Mouse (Mus musculus): ENCODE data around the gene Slc28a1.
"Not testable (repeated sequence)": the region's sequence is repeated elsewhere in the genome, so short reads cannot be mapped to it uniquely, and the experiment has no call there.

Gene Slc28a1

DNA sequence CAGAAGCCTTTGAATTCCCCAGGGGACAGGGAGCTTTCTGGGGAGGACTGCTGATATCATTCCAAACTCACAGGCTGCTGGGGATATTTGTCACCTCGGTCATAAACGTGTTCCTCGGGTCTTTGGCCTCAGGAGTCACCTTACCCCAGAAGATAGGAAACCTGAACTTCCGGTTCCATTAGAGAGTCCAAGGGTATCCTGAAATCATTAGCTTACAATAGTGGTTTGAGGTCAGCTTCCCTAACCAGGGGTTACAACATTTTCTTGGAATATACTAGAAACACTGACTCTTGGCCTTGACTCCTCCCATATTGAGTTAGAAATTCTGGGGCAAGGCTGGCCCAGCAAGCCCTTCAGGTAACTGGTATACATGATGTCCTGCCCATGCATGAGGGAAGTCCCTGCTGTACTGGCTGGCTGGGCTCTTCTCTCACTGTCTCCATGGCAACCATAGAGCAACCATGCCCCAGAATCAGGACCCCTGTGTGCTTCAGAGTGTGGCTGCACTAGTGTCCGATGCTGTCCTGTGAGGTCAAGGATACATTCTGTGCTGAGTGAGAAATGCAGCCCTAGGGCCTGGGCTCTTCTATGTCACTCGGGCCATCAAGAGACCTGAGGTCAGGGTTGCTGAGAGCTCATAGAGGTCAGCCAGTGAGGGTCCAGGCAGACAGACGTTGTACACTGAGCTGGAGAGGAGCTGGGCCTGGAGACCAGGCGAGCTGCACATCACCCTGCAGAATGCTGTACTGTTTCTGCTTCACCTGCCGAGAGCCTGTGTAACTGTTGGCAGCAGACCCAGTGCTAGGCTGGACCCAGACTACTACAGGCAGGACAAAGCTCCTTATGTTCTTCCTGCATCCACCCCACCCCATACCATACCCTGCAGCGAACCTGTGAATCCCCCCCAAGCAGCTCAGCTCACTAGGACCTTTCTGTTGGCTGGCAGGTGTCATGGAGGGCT lies 10.9 kb downstream of the Slc28a1 start:
- DNase-seq (ENCODE audit: low spot score), result no peak

DNA sequence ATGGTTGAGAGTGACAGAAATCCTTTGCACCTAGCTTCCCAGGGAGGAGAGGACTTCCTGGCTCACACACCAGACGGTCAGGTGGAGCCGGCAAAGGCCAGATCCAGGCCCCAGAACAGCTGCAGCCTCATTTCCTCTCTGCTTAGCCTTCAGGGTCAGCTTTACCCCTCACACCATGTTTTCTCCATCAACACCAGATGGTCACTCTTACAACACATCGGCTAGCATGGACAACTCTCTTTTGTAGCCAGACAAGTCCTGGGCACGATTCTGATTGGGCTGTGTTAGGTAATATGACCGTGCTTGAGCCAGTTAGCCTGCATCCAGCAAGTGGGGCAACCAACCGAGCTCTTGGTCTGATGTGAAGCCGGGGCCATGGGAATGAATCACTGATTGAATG lies 17.3 kb downstream of the Slc28a1 start:
- no peak for DNase-seq (ENCODE audit: low spot score)

DNA sequence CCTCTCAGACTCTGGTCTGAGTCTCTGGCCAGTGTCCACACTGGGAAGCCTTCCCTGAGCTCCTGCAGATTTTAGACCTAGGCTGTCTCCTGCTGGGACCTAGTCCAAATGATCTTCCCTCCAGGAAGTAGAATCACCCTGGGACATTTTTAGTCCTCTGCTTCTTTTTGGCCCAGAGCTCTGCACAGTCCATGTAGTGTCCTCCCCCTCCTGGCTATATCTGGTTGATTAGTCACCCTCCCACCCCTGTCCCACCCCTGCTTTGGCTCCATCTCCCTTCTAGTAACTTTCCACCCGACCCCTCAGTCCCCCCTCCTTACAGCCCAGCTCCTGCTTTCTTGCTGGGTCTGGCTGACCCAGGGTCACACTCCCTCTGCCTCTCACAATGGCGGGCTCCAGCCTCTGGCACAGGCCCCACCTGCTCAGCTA lies 18.3 kb downstream of the Slc28a1 start:
- no peak for DNase-seq (ENCODE audit: low spot score)

DNA sequence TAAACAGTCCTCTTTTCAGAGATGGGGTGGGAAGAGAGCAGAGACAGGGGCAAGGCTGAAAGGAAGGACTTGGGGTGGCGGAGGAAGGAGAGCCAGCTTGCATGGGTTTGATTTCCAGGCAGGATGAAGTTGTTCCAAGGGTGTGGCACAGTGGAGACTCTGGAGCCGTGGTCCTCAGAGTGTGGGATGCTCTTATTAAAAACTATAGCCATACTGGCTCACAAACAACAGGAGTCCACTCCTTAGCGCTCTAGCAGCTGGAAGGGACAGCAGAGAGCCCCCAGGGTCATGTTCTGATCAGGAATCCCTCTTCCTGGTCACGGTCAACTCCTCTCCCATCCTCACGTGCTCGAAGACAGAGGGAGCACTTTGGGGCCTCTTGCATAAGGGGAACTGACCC lies 18.8 kb downstream of the Slc28a1 start:
- DNase-seq (ENCODE audit: low spot score), result no peak

DNA sequence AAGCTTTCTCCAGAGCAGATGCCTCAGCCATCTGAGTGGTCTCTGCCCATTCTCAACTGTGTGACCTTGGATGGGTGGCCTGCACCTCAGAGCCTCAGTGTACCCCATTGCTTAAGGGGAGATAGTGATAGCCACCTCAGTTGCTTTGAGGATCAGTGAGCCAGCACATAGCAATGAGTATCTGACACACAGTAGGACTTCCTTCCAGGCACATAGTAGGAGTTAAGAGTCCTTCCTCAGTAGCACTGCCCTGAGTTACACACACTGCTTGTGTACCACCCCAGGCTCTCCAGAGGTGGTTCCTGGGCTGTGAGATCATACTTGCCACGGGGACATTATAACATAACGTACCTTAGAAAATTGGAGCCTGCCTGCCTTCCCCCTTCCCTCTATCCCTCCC lies 19.3 kb downstream of the Slc28a1 start:
- no peak for DNase-seq (ENCODE audit: low spot score)

DNA sequence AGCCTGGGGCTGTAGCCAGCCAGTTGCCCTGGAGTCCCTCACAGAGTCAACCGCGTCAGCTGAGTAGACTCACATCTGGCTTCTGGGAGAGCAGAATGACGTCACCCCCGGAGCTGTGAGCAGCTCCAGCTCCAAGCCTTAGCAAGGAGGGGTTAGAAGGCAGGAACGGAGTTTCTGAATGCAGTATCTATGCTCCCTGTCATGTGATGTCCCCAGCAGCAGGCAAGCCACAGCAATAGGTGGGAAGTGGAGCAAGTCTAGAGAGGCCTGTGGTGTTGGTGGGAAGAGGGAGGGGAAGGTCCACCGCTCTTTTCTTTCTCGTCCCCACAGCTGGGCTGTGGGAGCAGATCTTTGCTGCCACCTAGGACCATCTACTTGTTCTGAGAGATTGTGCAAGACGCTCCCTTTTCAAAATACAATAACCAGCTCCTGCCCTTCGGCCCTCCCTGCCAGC lies 20.0 kb downstream of the Slc28a1 start:
- DNase-seq (ENCODE audit: low spot score), result peak; percentile 22

DNA sequence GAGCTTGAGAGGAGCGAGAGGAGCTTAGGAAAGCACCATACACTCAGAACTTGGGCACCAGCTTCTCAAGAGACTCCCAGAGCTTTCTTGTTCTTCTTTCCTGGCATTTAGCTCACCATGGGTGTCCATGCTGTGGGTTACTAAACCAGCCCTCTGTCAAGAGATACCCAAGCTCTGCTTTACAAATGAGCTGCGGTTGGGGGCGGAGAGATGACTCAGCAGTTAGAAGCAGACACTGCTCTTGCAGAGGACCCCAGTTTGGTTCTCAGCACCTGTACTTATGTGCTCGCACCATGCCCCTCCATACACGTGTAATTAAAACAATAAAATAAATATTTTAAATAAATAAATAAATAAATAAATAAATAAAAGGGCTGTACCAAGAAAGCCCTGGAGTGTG lies 22.7 kb downstream of the Slc28a1 start:
- no peak for DNase-seq (ENCODE audit: low spot score)

DNA sequence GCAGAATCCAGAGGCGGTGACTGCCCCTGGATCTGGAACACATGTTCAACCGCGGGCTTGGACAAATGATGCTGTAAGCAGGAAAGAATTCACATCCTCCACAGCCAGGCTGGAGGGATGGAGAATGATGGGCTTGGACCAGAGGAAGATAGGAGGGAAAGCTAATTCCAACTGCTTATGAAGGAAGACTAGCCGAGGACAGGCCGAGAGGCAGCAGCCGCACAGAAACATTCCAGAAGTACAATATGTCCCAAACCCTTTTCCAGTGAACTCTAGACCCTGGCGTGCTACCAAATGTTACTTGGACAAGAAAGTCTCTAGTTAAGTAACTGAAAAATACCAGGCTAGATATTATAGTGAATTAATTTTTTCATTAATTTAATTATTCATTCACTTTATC lies 24.5 kb downstream of the Slc28a1 start:
- DNase-seq (ENCODE audit: low spot score), result no peak

DNA sequence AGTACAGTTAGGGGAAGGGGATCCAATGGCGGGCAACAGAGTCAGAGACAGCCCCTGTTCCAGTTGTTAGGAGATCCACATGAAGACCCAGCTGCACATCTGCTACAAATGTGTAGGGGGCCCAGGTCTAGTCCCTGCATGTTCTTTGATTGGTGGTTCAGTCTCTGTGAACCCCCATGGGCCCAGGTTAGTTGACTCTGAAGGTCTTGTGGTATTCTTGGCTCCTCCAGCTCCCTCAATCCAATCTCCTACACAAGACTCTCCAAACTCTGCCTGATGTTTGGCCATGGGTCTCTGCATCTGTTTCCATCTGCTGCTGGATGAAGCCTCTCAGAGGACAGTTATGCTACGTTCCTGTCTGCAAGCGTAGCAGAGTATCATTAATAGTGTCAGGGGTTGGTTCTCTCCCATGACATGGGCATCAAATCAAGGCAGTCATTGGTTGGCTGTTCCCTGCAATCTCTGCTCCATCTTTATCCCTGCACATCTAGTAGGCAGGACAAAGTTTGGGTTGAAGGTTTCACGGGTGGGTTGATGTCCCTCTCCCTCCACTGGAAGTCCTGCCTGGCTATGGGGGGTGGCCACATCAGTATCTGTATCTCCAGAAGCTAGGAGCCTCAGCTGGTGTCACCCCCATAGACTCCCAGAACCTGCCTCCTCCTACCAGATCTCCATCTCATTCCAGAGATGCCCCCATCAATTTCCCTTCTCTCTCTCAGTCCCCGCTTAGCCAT lies 25.2 kb downstream of the Slc28a1 start:
- DNase-seq (ENCODE audit: low spot score), result no peak

DNA sequence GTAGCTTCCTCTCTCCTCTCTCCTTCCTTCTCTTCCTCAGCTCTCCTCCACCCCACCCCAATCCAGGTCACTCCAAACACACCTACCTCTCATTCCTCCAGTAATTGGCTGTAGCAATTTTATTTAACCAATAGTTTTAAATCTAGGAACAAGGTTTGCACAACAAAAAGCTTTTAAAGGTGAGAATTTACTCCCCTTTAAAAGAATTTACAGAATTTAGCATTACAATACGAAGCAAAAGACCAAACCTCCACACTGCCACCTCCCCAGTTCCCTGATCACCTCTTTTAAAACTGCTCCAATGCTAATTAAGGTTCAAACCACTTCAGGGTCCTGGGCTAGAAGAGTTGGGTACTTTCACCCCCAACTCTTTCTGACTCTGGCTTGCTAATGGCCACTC lies 26.9 kb downstream of the Slc28a1 start:
- no peak for DNase-seq (ENCODE audit: low spot score)

DNA sequence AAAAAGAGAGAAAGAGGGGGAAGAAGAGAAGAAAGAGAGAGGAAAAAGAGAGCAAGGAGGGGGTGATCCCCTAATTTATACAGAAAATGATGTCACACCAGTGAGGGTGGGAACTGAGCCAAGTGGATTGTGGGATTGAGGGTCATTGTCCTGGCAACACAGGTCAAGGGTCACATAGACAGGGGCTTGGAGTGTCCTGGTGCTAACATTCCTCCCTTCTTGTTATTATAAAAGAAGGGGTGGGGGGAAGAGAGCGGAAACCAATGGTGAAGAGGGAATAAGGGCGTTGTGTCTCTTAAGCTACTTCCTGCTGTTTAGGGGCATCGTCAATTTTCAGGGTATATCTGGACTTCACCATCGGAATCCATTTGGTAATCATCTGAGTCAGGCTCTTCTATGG lies 28.5 kb downstream of the Slc28a1 start:
- DNase-seq (ENCODE audit: low spot score), result not testable (repeated sequence)

DNA sequence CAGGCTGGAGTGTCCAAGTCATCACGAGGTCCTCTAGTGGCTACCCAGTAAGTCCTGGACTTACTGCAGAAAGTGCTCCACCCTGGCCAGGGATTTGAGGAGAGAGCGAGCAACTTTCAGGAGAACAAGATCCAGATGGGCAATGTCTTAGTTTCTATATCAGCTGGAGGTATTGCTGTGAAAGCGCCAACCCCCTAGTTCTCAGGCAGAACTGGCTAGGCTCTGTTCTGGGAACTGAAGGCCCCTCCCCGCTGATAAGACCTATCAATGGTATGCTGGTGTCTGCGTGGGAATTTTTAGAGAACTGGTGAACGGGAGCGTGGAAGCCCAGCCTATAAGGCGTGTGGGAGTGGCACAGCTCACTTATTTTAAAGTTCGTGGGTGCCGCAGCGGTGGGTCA lies 35.2 kb downstream of the Slc28a1 start:
- DNase-seq (ENCODE audit: low spot score), result no peak

DNA sequence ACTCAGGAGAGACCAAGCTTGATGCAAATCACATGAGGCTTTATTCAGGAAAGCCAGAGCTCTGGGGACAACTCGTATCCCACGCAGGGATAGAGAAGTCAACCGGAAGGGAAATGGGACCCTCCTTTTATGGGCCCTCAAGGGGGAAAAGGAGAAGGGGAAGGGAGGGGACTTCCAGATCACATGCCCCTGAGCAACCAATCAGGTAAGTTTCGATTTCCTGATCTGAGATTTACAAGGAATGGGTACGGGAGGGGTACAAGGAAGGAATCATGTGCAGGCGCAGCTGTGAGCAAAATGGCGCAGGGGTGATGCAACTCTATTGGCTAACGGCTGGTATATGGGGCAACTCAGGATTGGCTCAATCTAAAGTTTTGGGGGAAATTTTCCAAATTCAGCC lies 36.6 kb downstream of the Slc28a1 start:
- no peak for DNase-seq (ENCODE audit: low spot score)

DNA sequence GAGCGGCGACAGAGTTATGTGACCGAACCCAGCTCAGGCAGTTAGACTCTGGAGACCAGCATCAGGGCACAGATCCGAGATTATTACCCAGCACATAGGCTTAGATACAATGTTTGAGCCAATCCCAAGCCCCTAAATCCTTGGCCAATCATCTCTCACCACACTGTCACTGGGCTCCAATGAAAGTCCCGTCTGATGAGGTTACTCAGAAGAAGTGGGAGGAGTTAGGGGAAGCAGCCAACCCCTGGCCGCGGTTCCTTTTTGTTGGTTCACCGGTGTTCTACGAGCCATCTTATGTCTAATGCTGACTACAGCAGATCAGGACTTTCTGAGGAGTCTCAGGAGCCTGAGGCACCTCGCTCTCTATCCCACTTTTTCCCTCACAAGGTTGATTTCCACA lies 37.7 kb downstream of the Slc28a1 start:
- DNase-seq (ENCODE audit: low spot score), result no peak

DNA sequence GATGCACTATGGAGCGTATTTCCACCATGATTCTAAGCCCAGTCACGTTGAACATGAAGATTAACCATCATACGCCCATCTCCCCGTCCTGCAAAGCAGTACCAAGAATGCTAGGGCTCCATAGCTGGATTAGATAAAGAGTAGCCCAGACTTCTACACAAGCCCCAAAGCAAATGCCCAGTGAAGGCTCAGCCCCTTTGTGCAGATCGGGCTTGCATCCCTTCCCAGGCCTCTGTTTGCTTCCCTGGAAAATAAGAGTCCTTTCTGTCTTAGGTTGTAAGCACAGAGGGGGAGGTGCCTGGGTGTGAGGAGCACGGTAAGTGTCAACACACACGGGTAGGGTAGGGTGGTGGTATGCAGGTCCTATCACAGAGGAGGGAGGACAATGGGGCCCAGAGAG lies 38.2 kb downstream of the Slc28a1 start:
- DNase-seq (ENCODE audit: low spot score), result no peak

DNA sequence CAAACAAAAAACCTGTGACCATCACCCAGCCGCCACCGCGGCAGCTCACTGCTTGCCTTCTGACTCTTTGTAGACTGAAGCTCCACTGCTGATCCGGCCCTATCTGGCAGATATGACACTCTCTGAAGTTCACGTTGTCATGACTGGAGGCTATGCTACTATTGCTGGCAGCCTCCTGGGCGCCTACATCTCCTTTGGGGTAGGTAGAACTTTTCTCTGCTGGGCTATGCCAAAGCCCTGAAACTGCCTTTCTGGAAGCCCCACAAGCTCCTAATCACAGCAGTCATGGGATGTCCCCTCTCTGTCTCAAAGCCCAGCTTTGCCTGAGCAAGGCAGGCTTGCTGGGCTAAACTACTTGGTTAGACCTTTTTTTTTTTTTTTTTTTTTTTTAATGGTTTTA lies 38.7 kb downstream of the Slc28a1 start:
- no peak for DNase-seq (ENCODE audit: low spot score)

DNA sequence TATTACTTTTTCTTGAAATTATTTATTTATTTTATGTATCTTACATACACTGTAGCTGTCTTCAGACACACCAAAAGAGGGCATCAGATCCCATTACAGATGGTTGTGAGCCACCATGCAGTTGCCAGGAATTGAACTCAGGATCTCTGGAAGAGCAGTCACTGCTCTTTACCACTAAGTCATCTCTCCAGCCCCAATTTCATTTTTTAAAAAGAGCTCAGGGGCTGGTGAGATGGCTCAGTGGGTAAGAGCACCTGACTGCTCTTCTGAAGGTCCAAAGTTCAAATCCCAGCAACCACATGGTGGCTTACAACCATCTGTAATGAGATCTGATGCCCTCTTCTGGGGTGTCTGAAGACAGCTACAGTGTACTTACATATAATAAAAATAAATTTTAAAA lies 39.6 kb downstream of the Slc28a1 start:
- not testable (repeated sequence) for DNase-seq (ENCODE audit: low spot score)

DNA sequence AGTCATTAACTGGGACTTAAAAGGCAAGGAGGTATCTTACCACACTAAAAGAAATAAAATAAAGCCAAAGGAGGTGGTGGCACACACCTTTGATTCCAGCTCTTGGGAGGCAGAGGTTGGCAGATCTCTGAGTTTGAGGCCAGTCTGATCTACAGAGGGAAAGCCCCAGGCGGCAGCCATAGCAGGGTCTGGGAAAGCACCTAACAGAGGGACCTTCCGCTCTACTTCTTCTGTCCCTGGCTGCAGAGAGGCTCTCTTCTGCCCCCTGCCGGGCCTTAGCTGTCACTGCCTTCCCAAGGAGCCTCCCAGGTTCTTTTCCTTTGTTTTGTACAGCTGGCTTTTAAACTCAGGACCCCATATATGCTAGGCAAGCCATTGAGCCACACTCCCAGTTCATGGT lies 40.4 kb downstream of the Slc28a1 start:
- no peak for DNase-seq (ENCODE audit: low spot score)

DNA sequence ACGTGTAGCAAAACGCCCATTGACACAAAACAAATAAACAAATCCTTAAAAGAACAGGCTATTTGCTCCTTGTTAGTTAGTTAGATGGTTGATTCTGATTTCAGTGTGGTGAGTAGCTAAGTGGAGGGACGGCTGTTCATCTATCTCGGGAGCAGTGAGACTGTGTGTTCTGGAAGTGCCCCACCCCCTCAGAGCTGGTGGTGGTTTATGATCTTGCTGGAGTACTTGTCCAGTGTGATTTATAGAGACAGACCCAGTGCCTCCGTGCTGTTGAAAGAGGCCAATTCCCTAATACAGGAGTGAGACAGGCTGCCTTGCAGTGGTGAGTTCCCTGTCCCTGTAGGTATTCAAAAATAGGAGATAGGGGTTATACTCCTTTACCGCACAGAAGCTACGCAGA lies 44.3 kb downstream of the Slc28a1 start:
- DNase-seq (ENCODE audit: low spot score), result no peak

DNA sequence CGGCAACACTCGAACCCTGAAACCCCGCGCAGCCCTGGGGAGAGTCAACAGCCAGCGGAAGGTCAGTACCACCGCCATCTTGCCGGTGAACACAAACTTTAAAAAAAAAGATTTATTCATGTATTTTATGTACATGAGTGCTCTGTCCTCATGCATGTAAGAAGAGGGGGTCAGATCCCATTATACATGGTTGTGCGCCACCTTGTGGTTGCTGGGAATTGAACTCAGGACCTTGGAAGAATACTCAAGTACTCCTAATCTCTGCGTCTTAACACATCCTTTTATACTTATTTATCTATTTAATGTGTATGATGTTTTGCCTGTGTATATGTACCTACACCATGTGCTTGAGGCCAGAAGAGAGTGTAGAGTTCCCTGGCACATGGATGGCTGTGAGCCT lies 47.1 kb downstream of the Slc28a1 start:
- DNase-seq (ENCODE audit: low spot score), result no peak

DNA sequence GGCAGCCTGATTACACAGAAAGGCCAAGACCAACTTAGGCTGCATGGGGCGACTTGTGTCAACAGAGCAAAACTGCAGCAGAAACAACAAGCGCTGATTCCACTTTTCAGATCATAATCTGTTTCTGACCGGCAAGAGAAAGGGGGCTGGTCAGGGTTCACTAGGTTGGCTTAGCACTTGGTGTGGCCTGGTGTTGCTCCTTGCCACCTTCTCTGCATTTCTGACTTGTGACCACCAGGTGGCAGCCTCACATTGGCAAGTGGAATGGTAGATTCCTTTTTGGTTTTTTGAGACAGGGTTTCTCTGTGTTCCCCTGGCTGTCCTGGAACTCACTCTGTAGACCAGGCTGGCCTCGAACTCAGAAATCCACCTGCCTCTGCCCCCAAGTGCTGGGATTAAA lies 47.7 kb downstream of the Slc28a1 start:
- DNase-seq (ENCODE audit: low spot score), result peak; percentile 49

DNA sequence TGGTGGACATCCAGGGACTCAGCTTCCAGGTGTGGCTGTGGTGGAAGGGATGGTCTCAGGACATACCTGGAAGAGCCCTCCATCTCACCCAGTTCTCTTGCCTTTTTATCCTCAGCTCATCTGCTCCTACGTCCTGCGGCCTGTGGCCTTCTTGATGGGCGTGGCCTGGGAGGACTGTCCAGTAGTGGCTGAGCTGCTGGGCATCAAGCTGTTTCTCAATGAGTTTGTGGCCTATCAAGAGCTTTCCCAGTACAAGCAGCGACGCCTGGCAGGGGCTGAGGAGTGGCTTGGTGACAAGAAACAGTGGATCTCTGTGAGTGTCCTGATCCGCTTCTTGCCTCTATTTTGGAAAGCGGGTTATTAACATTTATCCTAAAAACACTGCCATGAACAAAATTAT lies 49.8 kb downstream of the Slc28a1 start:
- DNase-seq (ENCODE audit: low spot score), result no peak

DNA sequence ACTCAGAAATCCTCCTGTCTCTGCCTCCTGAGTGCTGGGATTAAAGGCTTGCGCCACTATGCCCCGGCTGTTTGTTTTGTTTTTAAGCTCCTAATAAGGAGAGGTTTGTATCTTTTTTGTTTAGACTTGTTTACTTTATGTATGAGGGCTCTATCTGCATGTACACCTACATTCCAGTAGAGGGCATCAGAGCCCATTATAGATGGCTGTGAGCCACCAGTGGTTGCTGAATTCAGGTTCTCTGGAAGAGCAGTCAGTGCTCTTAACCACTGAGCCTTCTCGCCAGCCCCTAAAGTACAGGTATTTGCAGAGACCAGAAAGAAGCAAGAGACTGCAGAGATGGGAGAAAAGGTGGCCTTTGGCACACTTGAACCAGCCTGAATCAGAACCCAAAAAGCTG lies 52.5 kb downstream of the Slc28a1 start:
- peak; percentile 40 for DNase-seq (ENCODE audit: low spot score)
